Comparison of ENCODE assay signal across 14 mouse cellular contexts in the genomic region with DNA sequence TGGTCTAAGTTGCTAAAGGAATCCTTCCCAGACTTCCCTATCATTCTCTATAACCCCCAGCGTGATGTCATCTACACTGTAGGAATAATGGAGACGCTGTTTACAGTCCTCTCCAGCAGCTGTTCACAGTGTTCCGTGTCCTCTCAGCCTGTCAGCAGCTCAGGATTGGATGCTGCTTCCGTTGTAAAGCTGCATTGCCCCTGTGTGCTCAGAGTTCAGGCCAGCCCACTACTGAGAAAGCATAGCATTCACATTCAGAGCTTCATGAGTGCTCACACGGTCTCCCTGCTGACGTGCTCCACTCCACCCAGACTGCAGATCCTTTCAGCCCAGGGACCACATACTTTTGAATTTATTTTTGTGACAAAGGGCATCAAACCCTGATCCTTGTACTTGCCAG.
"Had no signal": no experiment of that assay in that cellular context is flagged by ENCODE, and none has a peak within 500 bp of the region (broad histone marks: within the 10 kb centered on the region; RNA-seq: fewer than 3 reads in every experiment).

No protein-coding gene starts in this region.

- H3K27ac ChIP-seq: kidney, embryonic 15.5 days; limb, embryonic 15.5 days; liver, embryonic 12.5 days; lung, embryonic 15.5 days; midbrain, embryonic 12.5 days; neural tube, embryonic 13.5 days had no signal

- H3K4me1 ChIP-seq: kidney, embryonic 15.5 days; limb, embryonic 15.5 days; liver, embryonic 12.5 days; lung, embryonic 15.5 days; midbrain, embryonic 12.5 days; neural tube, embryonic 13.5 days had no signal

- H3K9ac ChIP-seq: kidney, embryonic 15.5 days; limb, embryonic 15.5 days; liver, embryonic 12.5 days; lung, embryonic 15.5 days; midbrain, embryonic 12.5 days; neural tube, embryonic 13.5 days had no signal

- H3K4me2 ChIP-seq: kidney, embryonic 15.5 days; limb, embryonic 15.5 days; liver, embryonic 12.5 days; lung, embryonic 15.5 days; midbrain, embryonic 12.5 days; neural tube, embryonic 13.5 days had no signal

- H3K9me3 ChIP-seq: kidney, embryonic 15.5 days; limb, embryonic 15.5 days; liver, embryonic 12.5 days; lung, embryonic 15.5 days; midbrain, embryonic 12.5 days; neural tube, embryonic 13.5 days had no signal

- H3K27me3 ChIP-seq: kidney, embryonic 15.5 days; limb, embryonic 15.5 days; liver, embryonic 12.5 days; lung, embryonic 15.5 days; midbrain, embryonic 12.5 days; neural tube, embryonic 13.5 days had no signal

- ATAC-seq: liver, embryonic 12.5 days; midbrain, embryonic 16.5 days had no signal

- H3K4me3 ChIP-seq: kidney, embryonic 15.5 days; limb, embryonic 15.5 days; liver, embryonic 12.5 days; lung, embryonic 15.5 days; midbrain, embryonic 12.5 days; neural tube, embryonic 13.5 days had no signal

- DNase-seq: kidney, postnatal 14 days; layer of hippocampus, postnatal 36 days; retina, postnatal 1 day; right cerebral cortex, postnatal 4 days; spleen, adult 18-20 months; thymus, adult 18-20 months; thymus, postnatal 14 days had no signal
